Mouse (Mus musculus) ES-Bruce4 (cell line): ENCODE measurements around the gene E030030I06Rik.
"Not testable (repeated sequence)": the region's sequence is repeated elsewhere in the genome, so short reads cannot be mapped to it uniquely, and the experiment has no call there.

Source experiments
- CTCF ChIP-seq: IDR thresholded peaks from one replicate; pipeline ENCODE4 v1.8.1; 2011; ENCODE audit warnings: low read depth, low read length
- POLR2A ChIP-seq: IDR thresholded peaks from one replicate; pipeline ENCODE4 v1.8.1; 2011; ENCODE audit warnings: low read length; ENCODE audit not compliant: insufficient read depth

DNA sequence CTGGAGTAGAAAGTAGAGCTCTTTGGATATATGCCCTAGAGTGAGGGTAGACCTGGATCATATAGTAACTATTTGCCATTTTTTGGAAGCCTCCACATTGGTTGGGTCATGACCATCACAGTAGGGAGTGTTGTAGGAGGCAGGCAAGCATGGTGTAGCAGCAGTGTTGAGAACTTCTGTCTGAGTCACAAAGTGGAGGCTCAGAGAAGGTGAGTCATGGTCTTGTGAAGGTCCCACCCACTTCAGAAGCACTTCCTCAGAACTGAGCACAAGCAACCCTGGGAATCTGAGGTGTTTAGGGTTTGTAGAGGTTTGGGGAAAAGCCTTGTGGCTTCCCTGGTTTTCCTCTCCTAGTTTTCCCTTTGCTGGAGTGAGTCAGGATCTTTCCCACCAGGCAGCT is 20.0 kb upstream of the E030030I06Rik start:
- not testable (repeated sequence) for TF ChIP-seq POLR2A, CTCF
